Comparison of ENCODE assay signal across 9 mouse cellular contexts in the genomic region with DNA sequence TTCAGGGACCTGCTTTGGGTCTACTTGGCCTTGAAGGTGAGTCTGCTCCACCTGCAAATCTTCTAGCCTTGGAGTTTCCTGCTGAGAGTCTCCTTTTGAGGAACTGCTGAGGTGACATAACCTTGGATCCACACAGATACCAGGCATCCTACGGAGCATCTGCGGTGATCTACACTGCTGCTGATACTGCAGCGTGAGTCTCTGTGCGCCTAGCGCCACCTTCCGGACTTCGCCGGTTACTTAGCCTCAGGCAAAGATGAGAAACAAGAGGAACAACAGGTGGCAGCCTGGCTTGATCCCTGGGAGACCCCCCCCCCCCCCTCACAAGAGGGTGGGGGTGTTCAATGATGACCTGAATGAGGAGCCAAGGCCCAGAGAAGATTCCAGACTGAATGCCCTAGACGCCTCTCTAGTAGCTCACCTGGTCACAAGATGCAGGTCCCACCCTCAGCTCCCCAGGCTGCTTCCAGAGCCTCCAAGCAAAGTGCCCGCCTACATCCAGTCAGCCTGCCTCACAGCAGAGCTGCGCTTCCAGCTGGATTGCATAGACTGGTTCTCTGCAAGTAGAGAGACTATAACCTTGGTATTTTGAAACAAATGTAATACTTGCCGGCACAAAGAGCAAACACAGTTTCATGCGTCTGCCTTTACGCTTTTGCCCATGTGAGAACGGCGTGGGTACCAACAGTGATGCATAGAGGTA. TPM values are rescaled to one million over a fixed set of nuclear protein-coding genes. Genes with fewer than 3 reads are reported as not detected.
DNase-seq lines count a peak whose midpoint lies in the region; ATAC-seq and TF ChIP-seq lines count a peak whose summit lies in the region.
"Had no signal": no experiment of that assay in that cellular context is flagged by ENCODE, and none has a peak within 500 bp of the region (broad histone marks: within the 10 kb centered on the region; RNA-seq: fewer than 3 reads in every experiment).

No protein-coding gene starts in this region.

- ATAC-seq in kidney, postnatal 0 days (replicated peaks; ENCODE audit: low FRiP score, low read depth), result 0 out of 2 replicates have a peak, but pooled peaks have one; percentile 49
- no peak for ATAC-seq in kidney, embryonic 15.5 days (replicated peaks; ENCODE audit: low FRiP score)
- no peak for ATAC-seq in embryonic facial prominence, embryonic 11.5 days (replicated peaks; ENCODE audit: insufficient number of reproducible peaks, low FRiP score, low TSS enrichment, low read depth)
- ATAC-seq in liver, embryonic 13.5 days (ENCODE audit: low read depth), result 0 out of 2 replicates have a peak, but pooled peaks have one; percentile 31
- ATAC-seq in neutrophil, adult 5-6 weeks (ENCODE audit: extremely low read depth, insufficient number of reproducible peaks, low FRiP score, poor library complexity, severe bottlenecking), result peak; percentile 67; the same call in 1 of the 2 replicates

- peak; percentile 65 for DNase-seq in kidney, postnatal 0 days (ENCODE audit: low spot score)
- peak; percentile 73 for DNase-seq in adrenal gland, postnatal 14 days
- peak; percentile 64 for DNase-seq in embryonic facial prominence, embryonic 11.5 days (ENCODE audit: low spot score)
- DNase-seq in kidney, postnatal 10 days, result peak; percentile 70
- peak; percentile 51 for DNase-seq in liver, embryonic 13.5 days
- peak; percentile 77 for DNase-seq in thymus, postnatal 4 days

- 33% methylated on average over 16 of the region's 16 CpGs for WGBS in kidney, postnatal 0 days
- 32% methylated on average over 16 of the region's 16 CpGs for WGBS in kidney, embryonic 15.5 days
- WGBS in embryonic facial prominence, embryonic 11.5 days, result 34% methylated on average over 16 of the region's 16 CpGs
- 29% methylated on average over 16 of the region's 16 CpGs for WGBS in liver, embryonic 13.5 days (ENCODE audit: insufficient replicate concordance)

- peak; percentile 72 for TF ChIP-seq CTCF in kidney, postnatal 0 days (IDR thresholded peaks at IDR 0.05; ENCODE audit: low read depth)

- no peaks in the 10 kb centered on the region for H3K9me3 ChIP-seq in kidney, postnatal 0 days (replicated peaks; ENCODE audit: low read length)
- no peaks in the 10 kb centered on the region for H3K9me3 ChIP-seq in kidney, embryonic 15.5 days (replicated peaks)
- H3K9me3 ChIP-seq in embryonic facial prominence, embryonic 11.5 days (replicated peaks; ENCODE audit: control insufficient read depth, low read length), result no peaks in the 10 kb centered on the region
- H3K9me3 ChIP-seq in liver, embryonic 13.5 days (replicated peaks), result no peaks in the 10 kb centered on the region
- H3K9me3 ChIP-seq: heart, embryonic 13.5 days had no signal

- no peaks in the 10 kb centered on the region for H3K36me3 ChIP-seq in kidney, postnatal 0 days (ENCODE audit: insufficient read depth, low read length)
- no peaks in the 10 kb centered on the region for H3K36me3 ChIP-seq in kidney, embryonic 15.5 days
- H3K36me3 ChIP-seq in embryonic facial prominence, embryonic 11.5 days (replicated peaks; ENCODE audit: control insufficient read depth, insufficient read depth, low read depth, low read length), result no peaks in the 10 kb centered on the region
- H3K36me3 ChIP-seq in liver, embryonic 13.5 days, result no peaks in the 10 kb centered on the region
- H3K36me3 ChIP-seq: heart, embryonic 13.5 days had no signal

- no peaks in the 10 kb centered on the region for H3K4me1 ChIP-seq in kidney, postnatal 0 days (replicated peaks; ENCODE audit: insufficient read depth, low read length)
- H3K4me1 ChIP-seq in kidney, embryonic 15.5 days, result no peaks in the 10 kb centered on the region
- no peaks in the 10 kb centered on the region for H3K4me1 ChIP-seq in embryonic facial prominence, embryonic 11.5 days (ENCODE audit: control insufficient read depth, insufficient read depth, low read length)
- H3K4me1 ChIP-seq in liver, embryonic 13.5 days (replicated peaks), result peaks cover 2% of the 10 kb centered on the region; the same call in 1 of the 2 replicates
- H3K4me1 ChIP-seq: heart, embryonic 13.5 days had no signal

- no peak overlapping the region for H3K27ac ChIP-seq in kidney, postnatal 0 days
- no peak overlapping the region for H3K27ac ChIP-seq in kidney, embryonic 15.5 days
- no peak overlapping the region for H3K27ac ChIP-seq in embryonic facial prominence, embryonic 11.5 days (replicated peaks; ENCODE audit: low read depth, low read length)
- no peak overlapping the region for H3K27ac ChIP-seq in liver, embryonic 13.5 days
- H3K27ac ChIP-seq: heart, embryonic 13.5 days had no signal

- H3K4me3 ChIP-seq in kidney, postnatal 0 days (replicated peaks; ENCODE audit: low read depth, low read length), result no peak overlapping the region
- no peak overlapping the region for H3K4me3 ChIP-seq in kidney, embryonic 15.5 days (replicated peaks)
- no peak overlapping the region for H3K4me3 ChIP-seq in embryonic facial prominence, embryonic 11.5 days (ENCODE audit: low read depth, low read length)
- no peak overlapping the region for H3K4me3 ChIP-seq in liver, embryonic 13.5 days (replicated peaks)
- H3K4me3 ChIP-seq: heart, embryonic 13.5 days had no signal

- H3K27me3 ChIP-seq in kidney, postnatal 0 days (ENCODE audit: insufficient read depth, low read length), result no peaks in the 10 kb centered on the region
- peaks cover 12% of the 10 kb centered on the region; the same call in 1 of the 2 replicates for H3K27me3 ChIP-seq in kidney, embryonic 15.5 days
- no peaks in the 10 kb centered on the region for H3K27me3 ChIP-seq in embryonic facial prominence, embryonic 11.5 days (ENCODE audit: control insufficient read depth, insufficient read depth, low read length)
- peaks cover 28% of the 10 kb centered on the region for H3K27me3 ChIP-seq in liver, embryonic 13.5 days

- H3K4me2 ChIP-seq in kidney, postnatal 0 days (ENCODE audit: low read length), result no peak overlapping the region
- H3K4me2 ChIP-seq in kidney, embryonic 15.5 days, result no peak overlapping the region
- no peak overlapping the region for H3K4me2 ChIP-seq in embryonic facial prominence, embryonic 11.5 days (ENCODE audit: low read depth, low read length)
- H3K4me2 ChIP-seq in liver, embryonic 13.5 days, result no peak overlapping the region
- H3K4me2 ChIP-seq: heart, embryonic 13.5 days had no signal

- H3K9ac ChIP-seq in kidney, postnatal 0 days (ENCODE audit: low read depth, low read length), result no peak overlapping the region
- no peak overlapping the region for H3K9ac ChIP-seq in kidney, embryonic 15.5 days
- no peak overlapping the region for H3K9ac ChIP-seq in embryonic facial prominence, embryonic 11.5 days (replicated peaks; ENCODE audit: low read length)
- H3K9ac ChIP-seq in liver, embryonic 13.5 days, result no peak overlapping the region
- H3K9ac ChIP-seq: heart, embryonic 13.5 days had no signal

RNA-seq across cellular contexts. Expression of a gene that starts 24.7 kb away (rescaled TPM):
- 49.0 and 51.5 TPM in 2 replicates for polyA plus RNA-seq in kidney, postnatal 0 days (2015; fragmentation: Nextera tagmentation; extraction: Ambion mirVana)
- polyA plus RNA-seq in kidney, embryonic 15.5 days (2015; fragmentation: Nextera tagmentation; extraction: Ambion mirVana), result 54.3 and 56.6 TPM in 2 replicates
- 76.7 and 79.6 TPM in 2 replicates for total RNA-seq in adrenal gland, postnatal 14 days (2021)
- 62.3 and 63.3 TPM in 2 replicates for polyA plus RNA-seq in embryonic facial prominence, embryonic 11.5 days (2014; fragmentation: Nextera tagmentation; extraction: Ambion mirVana)
- 50.2 and 61.5 TPM in 2 replicates for polyA plus RNA-seq in liver, embryonic 13.5 days (2015; fragmentation: Nextera tagmentation; extraction: Ambion mirVana)
- 45.3 and 46.8 TPM in 2 replicates for total RNA-seq in neutrophil, adult 5-6 weeks (2017)

RNA-seq across cellular contexts. Expression of a gene that starts 25.3 kb away (rescaled TPM):
- polyA plus RNA-seq in kidney, postnatal 0 days (2015; fragmentation: Nextera tagmentation; extraction: Ambion mirVana), result 1.3 and 1.4 TPM in 2 replicates
- polyA plus RNA-seq in kidney, embryonic 15.5 days (2015; fragmentation: Nextera tagmentation; extraction: Ambion mirVana), result 1.8 and 2.1 TPM in 2 replicates
- total RNA-seq in adrenal gland, postnatal 14 days (2021), result not detected in 2 replicates
- 1.1 and 1.4 TPM in 2 replicates for polyA plus RNA-seq in embryonic facial prominence, embryonic 11.5 days (2014; fragmentation: Nextera tagmentation; extraction: Ambion mirVana)
- polyA plus RNA-seq in liver, embryonic 13.5 days (2015; fragmentation: Nextera tagmentation; extraction: Ambion mirVana), result 0.99 and 1.3 TPM in 2 replicates
- not detected in 2 replicates for total RNA-seq in neutrophil, adult 5-6 weeks (2017)

RNA-seq across cellular contexts. Expression of a gene that starts 45.1 kb away (rescaled TPM):
- polyA plus RNA-seq in kidney, postnatal 0 days (2015; fragmentation: Nextera tagmentation; extraction: Ambion mirVana), result 34.1 and 43.7 TPM in 2 replicates
- polyA plus RNA-seq in kidney, embryonic 15.5 days (2015; fragmentation: Nextera tagmentation; extraction: Ambion mirVana), result 32.1 and 33.3 TPM in 2 replicates
- total RNA-seq in adrenal gland, postnatal 14 days (2021), result 28.5 and 30.2 TPM in 2 replicates
- 16.2 and 18.8 TPM in 2 replicates for polyA plus RNA-seq in embryonic facial prominence, embryonic 11.5 days (2014; fragmentation: Nextera tagmentation; extraction: Ambion mirVana)
- 156 and 167 TPM in 2 replicates for polyA plus RNA-seq in liver, embryonic 13.5 days (2015; fragmentation: Nextera tagmentation; extraction: Ambion mirVana)
- 134 and 151 TPM in 2 replicates for total RNA-seq in neutrophil, adult 5-6 weeks (2017)

Comparison
In these comparisons a context has a peak if more than half of its experiments do, and no peak if none do; other contexts are left out.
1. ATAC-seq: peak in kidney, postnatal 0 days (single experiment), liver, embryonic 13.5 days (single experiment) and neutrophil, adult 5-6 weeks (single experiment); none in kidney, embryonic 15.5 days (single experiment) and embryonic facial prominence, embryonic 11.5 days (single experiment).
2. Peak in every context shown above with its lines, with median percentiles within 50 percentile points of each other: DNase-seq.